Mouse (Mus musculus) lung, adult 2 months (tissue): ENCODE measurements around the gene AC134908.4.

Experiments used
- CTCF ChIP-seq: fragments of 200-500 bp; IDR thresholded peaks from 2 replicates; pipeline ENCODE4 v1.5.1; 2011; ENCODE audit warnings: mild to moderate bottlenecking, low read length, control low read depth; ENCODE audit not compliant: insufficient read depth
- POLR2A ChIP-seq: fragments of 200-500 bp; IDR thresholded peaks from 2 replicates; pipeline ENCODE4 v1.6.1; 2011; ENCODE audit warnings: low read depth, mild to moderate bottlenecking, control low read depth, low read length, borderline replicate concordance; ENCODE audit errors: extremely low read depth

DNA sequence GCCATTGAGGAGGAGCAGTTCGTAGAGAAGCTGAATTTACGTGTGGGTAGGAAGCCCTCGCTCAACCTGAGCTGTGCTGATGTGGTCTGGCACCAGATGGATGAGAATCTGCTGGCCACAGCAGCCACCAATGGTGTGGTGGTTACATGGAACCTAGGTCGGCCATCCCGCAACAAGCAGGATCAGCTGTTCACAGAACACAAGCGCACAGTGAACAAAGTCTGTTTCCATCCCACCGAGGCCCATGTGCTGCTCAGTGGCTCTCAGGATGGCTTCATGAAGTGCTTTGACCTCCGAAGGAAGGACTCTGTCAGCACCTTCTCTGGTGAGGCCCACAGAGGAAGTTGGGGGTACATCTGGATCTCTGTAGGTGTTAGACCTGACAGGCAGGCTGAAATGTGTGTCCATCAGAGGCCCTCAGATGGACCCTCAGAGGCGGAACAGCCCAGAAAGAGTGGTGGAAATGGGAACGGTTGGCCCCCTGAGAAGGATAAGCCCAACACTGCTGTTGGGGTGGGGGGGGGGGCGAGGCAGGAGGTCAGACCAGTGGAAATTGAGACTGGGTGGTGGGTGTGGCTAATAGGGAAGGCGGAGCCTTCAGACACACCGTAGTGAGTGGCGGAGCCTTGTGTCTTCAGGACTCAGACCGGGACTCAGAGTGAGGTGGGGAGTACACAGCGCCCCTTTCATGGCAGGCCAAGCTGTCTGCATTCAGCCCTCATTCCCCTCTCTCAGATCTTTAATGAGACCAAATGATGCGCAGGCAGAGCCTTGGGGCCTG, 29.1 kb upstream of the AC134908.4 start:
- TF ChIP-seq POLR2A (no peak), CTCF (no peak)
